Mouse (Mus musculus) bone marrow macrophage, adult 2 months (primary cell): Measurements from ENCODE around the gene Agbl4.

Source experiments
- CTCF ChIP-seq: IDR thresholded peaks from 2 replicates; pipeline ENCODE4 v1.5.1; 2012; ENCODE audit warnings: low read depth, mild to moderate bottlenecking, low read length, moderate library complexity
- POLR2A ChIP-seq: IDR thresholded peaks from 2 replicates; pipeline ENCODE4 v1.6.1; 2012; ENCODE audit warnings: mild to moderate bottlenecking, low read depth, low read length, borderline replicate concordance

DNA sequence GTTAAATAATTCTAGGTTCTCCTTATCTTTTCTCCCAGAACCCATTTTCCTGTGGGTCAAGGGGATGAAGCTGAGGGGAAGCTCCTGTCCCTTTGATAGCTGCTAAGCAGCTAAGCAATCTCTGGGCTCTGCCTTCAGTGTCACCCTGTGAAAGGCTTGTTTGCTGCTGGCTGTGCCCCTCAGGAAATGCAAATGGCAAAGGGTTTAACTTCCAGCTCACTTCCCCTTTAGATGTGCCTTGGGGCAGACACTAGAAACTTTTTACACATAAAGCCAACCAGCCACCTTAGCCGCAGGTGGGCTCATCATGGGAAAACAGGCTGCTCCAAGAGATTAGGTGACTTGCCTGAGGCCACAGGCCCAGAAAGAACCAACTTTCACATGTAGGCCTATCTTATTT, 1044.2 kb downstream of the Agbl4 start:
- TF ChIP-seq POLR2A (no peak), CTCF (no peak)
